11 mouse cellular contexts compared by ENCODE assay signal in the genomic region with DNA sequence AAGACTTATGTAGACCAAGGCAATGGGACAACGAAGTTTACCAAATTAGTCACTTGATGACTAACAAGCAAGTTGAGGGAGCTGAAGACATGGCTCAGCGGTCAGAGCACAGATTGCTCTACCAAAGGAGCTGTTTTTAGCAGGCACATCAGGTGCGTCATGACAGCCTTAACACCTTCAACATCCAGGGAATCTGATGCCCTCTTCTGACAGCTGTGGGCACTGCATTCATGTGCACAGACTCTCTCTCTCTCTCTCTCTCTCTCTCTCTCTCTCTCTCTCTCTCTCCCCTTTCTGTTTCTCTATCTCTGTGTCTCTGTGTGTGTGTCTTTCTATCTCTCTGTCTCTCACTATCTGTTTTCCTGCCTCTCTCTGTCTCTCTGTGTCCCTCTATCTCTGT. TPM values are rescaled to one million over a fixed set of nuclear protein-coding genes. Genes with fewer than 3 reads are reported as not detected.
DNase-seq lines count a peak whose midpoint lies in the region; ATAC-seq and TF ChIP-seq lines count a peak whose summit lies in the region.
"Had no signal": no experiment of that assay in that cellular context is flagged by ENCODE, and none has a peak within 500 bp of the region (broad histone marks: within the 10 kb centered on the region; RNA-seq: fewer than 3 reads in every experiment).

No protein-coding gene starts in this region.

- no peak for ATAC-seq in liver, embryonic 12.5 days
- ATAC-seq: intestine, embryonic 16.5 days; midbrain, embryonic 13.5 days had no signal

- H3K79me2 ChIP-seq in liver, adult 2 months (ENCODE audit: control insufficient read depth, insufficient read depth, low read length), result no peaks in the 10 kb centered on the region

- no peak overlapping the region for H3K4me2 ChIP-seq in liver, embryonic 12.5 days
- H3K4me2 ChIP-seq: embryonic facial prominence, embryonic 13.5 days; midbrain, embryonic 13.5 days had no signal

- H3K9ac ChIP-seq in liver, adult 2 months (ENCODE audit: low read depth, low read length), result no peak overlapping the region
- H3K9ac ChIP-seq in liver, embryonic 12.5 days, result no peak overlapping the region
- H3K9ac ChIP-seq: embryonic facial prominence, embryonic 13.5 days; midbrain, embryonic 13.5 days had no signal

- no peak overlapping the region for H3K4me3 ChIP-seq in liver, adult 2 months (ENCODE audit: insufficient read depth, low read depth, low read length)
- H3K4me3 ChIP-seq in liver, embryonic 12.5 days, result no peak overlapping the region
- H3K4me3 ChIP-seq: embryonic facial prominence, embryonic 13.5 days; midbrain, embryonic 13.5 days had no signal

- no peak overlapping the region for H3K27ac ChIP-seq in liver, adult 2 months (replicated peaks; ENCODE audit: insufficient read depth, low read depth, low read length)
- no peak overlapping the region for H3K27ac ChIP-seq in liver, embryonic 12.5 days
- H3K27ac ChIP-seq: embryonic facial prominence, embryonic 13.5 days had no signal

- DNase-seq in liver, adult 2 months (ENCODE audit: extremely low read depth, low read depth, low spot score), result peak; percentile 60
- peak; percentile 39 for DNase-seq in adrenal gland, adult 8-10 months
- DNase-seq in kidney, postnatal 14 days, result peak; percentile 41
- peak; percentile 5 for DNase-seq in thymus, postnatal 0 days (ENCODE audit: low spot score)
- no peak for DNase-seq in urinary bladder, postnatal 4 days (ENCODE audit: low spot score in 2 of 2)
- DNase-seq in ovary, postnatal 36 days (ENCODE audit: low spot score), result no peak

- peaks cover 2% of the 10 kb centered on the region; the same call in 1 of the 2 replicates for H3K27me3 ChIP-seq in liver, adult 2 months (ENCODE audit: control insufficient read depth, insufficient read depth, low read length)
- H3K27me3 ChIP-seq in liver, embryonic 12.5 days (replicated peaks), result no peaks in the 10 kb centered on the region
- H3K27me3 ChIP-seq: embryonic facial prominence, embryonic 13.5 days; midbrain, embryonic 13.5 days had no signal

- no peaks in the 10 kb centered on the region for H3K9me3 ChIP-seq in liver, embryonic 12.5 days (replicated peaks)
- H3K9me3 ChIP-seq: embryonic facial prominence, embryonic 13.5 days; midbrain, embryonic 13.5 days had no signal

- TF ChIP-seq POLR2A in liver, adult 2 months (IDR thresholded peaks at IDR 0.05; ENCODE audit: extremely low read depth, insufficient read depth, low read length), result no peak

- no peaks in the 10 kb centered on the region for H3K4me1 ChIP-seq in liver, adult 2 months (ENCODE audit: control insufficient read depth, insufficient read depth, low read length)
- no peaks in the 10 kb centered on the region for H3K4me1 ChIP-seq in liver, embryonic 12.5 days

- TF ChIP-seq CTCF in liver, adult 2 months (IDR thresholded peaks at IDR 0.05; ENCODE audit: low read depth, low read length), result peak; percentile 61

- H3K36me3 ChIP-seq in liver, adult 2 months (ENCODE audit: control insufficient read depth, insufficient read depth, low read length), result no peaks in the 10 kb centered on the region
- H3K36me3 ChIP-seq in liver, embryonic 12.5 days, result no peaks in the 10 kb centered on the region
- H3K36me3 ChIP-seq: embryonic facial prominence, embryonic 13.5 days; midbrain, embryonic 13.5 days had no signal

- 42% methylated on average over 3 of the region's 3 CpGs for WGBS in liver, adult 2 months
- 51% methylated on average over 3 of the region's 3 CpGs for WGBS in liver, embryonic 12.5 days (ENCODE audit: insufficient replicate concordance)

RNA-seq across cellular contexts. Expression of gene Hist1h2aa, which starts 16.7 kb away (rescaled TPM):
- total RNA-seq in liver, adult 2 months (2014; rRNA removed), result not detected in 2 replicates
- not detected in 2 replicates for polyA plus RNA-seq in liver, adult 2 months (2012; rRNA removed)
- not detected in 2 replicates for polyA plus RNA-seq in liver, embryonic 12.5 days (2016; fragmentation: Nextera tagmentation; extraction: Ambion mirVana)
- not detected for total RNA-seq in adrenal gland, adult 8-10 months (2022)
- polyA plus RNA-seq in thymus, postnatal 0 days (2015; fragmentation: Nextera tagmentation; extraction: Ambion mirVana), result not detected in 2 replicates
- polyA plus RNA-seq: embryonic facial prominence, embryonic 13.5 days; intestine, embryonic 16.5 days; midbrain, embryonic 13.5 days had no signal

RNA-seq across cellular contexts. Expression of gene Hist1h2ba, which starts 17.0 kb away (rescaled TPM):
- total RNA-seq in liver, adult 2 months (2014; rRNA removed), result not detected in 2 replicates
- not detected in 2 replicates for polyA plus RNA-seq in liver, adult 2 months (2012; rRNA removed)
- not detected in 2 replicates for polyA plus RNA-seq in liver, embryonic 12.5 days (2016; fragmentation: Nextera tagmentation; extraction: Ambion mirVana)
- not detected for total RNA-seq in adrenal gland, adult 8-10 months (2022)
- not detected in 2 replicates for polyA plus RNA-seq in thymus, postnatal 0 days (2015; fragmentation: Nextera tagmentation; extraction: Ambion mirVana)
- polyA plus RNA-seq: embryonic facial prominence, embryonic 13.5 days; intestine, embryonic 16.5 days; midbrain, embryonic 13.5 days had no signal

RNA-seq across cellular contexts. Expression of gene Slc17a4, which starts 36.1 kb away (rescaled TPM):
- 22.4 and 27.4 TPM in 2 replicates for total RNA-seq in liver, adult 2 months (2014; rRNA removed)
- 52.0 and 60.3 TPM in 2 replicates for polyA plus RNA-seq in liver, adult 2 months (2012; rRNA removed)
- 0.06 TPM in 1 of 2 replicates, not detected in the other for polyA plus RNA-seq in liver, embryonic 12.5 days (2016; fragmentation: Nextera tagmentation; extraction: Ambion mirVana)
- under 1 TPM in 3 of 4 experiments, not detected in 1; 0.13 to 0.38 (median 0.15) TPM for total RNA-seq in adrenal gland, adult 8-10 months (2022)
- polyA plus RNA-seq in thymus, postnatal 0 days (2015; fragmentation: Nextera tagmentation; extraction: Ambion mirVana), result 0.10 and 0.23 TPM in 2 replicates
- polyA plus RNA-seq: embryonic facial prominence, embryonic 13.5 days; midbrain, embryonic 13.5 days; testis, adult 2 months had no signal

RNA-seq across cellular contexts. Expression of gene Scgn, which starts 40.1 kb away (rescaled TPM):
- not detected in 2 replicates for total RNA-seq in liver, adult 2 months (2014; rRNA removed)
- not detected in 2 replicates for polyA plus RNA-seq in liver, adult 2 months (2012; rRNA removed)
- not detected in 2 replicates for polyA plus RNA-seq in liver, embryonic 12.5 days (2016; fragmentation: Nextera tagmentation; extraction: Ambion mirVana)
- total RNA-seq in adrenal gland, adult 8-10 months (2022), result 1 to 10 TPM; 2.3 to 4.4 (median 3.1) TPM
- 0.44 and 0.50 TPM in 2 replicates for polyA plus RNA-seq in thymus, postnatal 0 days (2015; fragmentation: Nextera tagmentation; extraction: Ambion mirVana)
- polyA plus RNA-seq: embryonic facial prominence, embryonic 13.5 days had no signal

Comparison
In these comparisons a context has a peak if more than half of its experiments do, and no peak if none do; other contexts are left out.
1. RNA of gene Slc17a4, which starts 36.1 kb away (polyA plus RNA-seq): 52.0 to 60.3 TPM in liver, adult 2 months; 0.10 to 0.23 TPM in thymus, postnatal 0 days and 0.06 TPM in liver, embryonic 12.5 days; every median in the first group is over 10 times any median in the second.
2. DNase-seq: peak in liver, adult 2 months (single experiment), adrenal gland, adult 8-10 months (single experiment), kidney, postnatal 14 days (single experiment) and thymus, postnatal 0 days (single experiment); none in urinary bladder, postnatal 4 days (0 of 2) and ovary, postnatal 36 days (single experiment).